Mouse (Mus musculus): ENCODE measurements around the gene Trmt44.

- no peak for TF ChIP-seq CTCF (IDR thresholded peaks at IDR 0.05; ENCODE audit: low read depth, low read length)
- TF ChIP-seq GATA1 (IDR thresholded peaks at IDR 0.05; ENCODE audit: borderline replicate concordance, low read length): no peak
These were observed 16.6 kb upstream of the Trmt44 start for GRCm38 (mm10) chr5:35591497-35591896.
